In genomic region chr10:99182107-99182506, GRCm38 (mm10) we compare ENCODE assay signal across 16 mouse cellular contexts. TPM values are rescaled to one million over a fixed set of nuclear protein-coding genes. Genes with fewer than 3 reads are reported as not detected.
DNase-seq lines count a peak whose midpoint lies in the region; ATAC-seq and TF ChIP-seq lines count a peak whose summit lies in the region.
"Had no signal": no experiment of that assay in that cellular context is flagged by ENCODE, and none has a peak within 500 bp of the region (broad histone marks: within the 10 kb centered on the region; RNA-seq: fewer than 3 reads in every experiment).

No protein-coding gene starts in this region.

- 6% methylated on average over 5 of the region's 5 CpGs for WGBS in thymus, adult 2 months

- TF ChIP-seq CTCF in thymus, adult 2 months (IDR thresholded peaks at IDR 0.05; ENCODE audit: borderline replicate concordance, control insufficient read depth, extremely low read depth, insufficient read depth, low read length, poor library complexity) = no peak

- peak overlapping the region; percentile 99 for H3K27ac ChIP-seq in thymus, adult 2 months (ENCODE audit: control insufficient read depth, insufficient read depth, low read length)
- H3K27ac ChIP-seq: hindbrain, embryonic 10.5 days; liver, embryonic 14.5 days; midbrain, embryonic 12.5 days had no signal

- H3K4me3 ChIP-seq in thymus, adult 2 months (ENCODE audit: control insufficient read depth, insufficient read depth, low read length) = no peak overlapping the region
- H3K4me3 ChIP-seq: hindbrain, embryonic 10.5 days; midbrain, embryonic 12.5 days had no signal

- H3K36me3 ChIP-seq in thymus, adult 2 months (ENCODE audit: control insufficient read depth, insufficient read depth, low read length) = no peaks in the 10 kb centered on the region

- ATAC-seq in CD4-positive, CD25-positive, alpha-beta regulatory T cell, adult 4 months = peak; percentile 96
- ATAC-seq in inflammation-experienced regulatory T-cells, adult 6 months = peak; percentile 97

- peak; percentile 59 for DNase-seq in layer of hippocampus, adult 9-11 months
- no peak for DNase-seq in layer of hippocampus, adult 8-10 months (ENCODE audit: low spot score in 2 of 2)
- DNase-seq in thymus, adult 2 months = peak; percentile 61
- no peak for DNase-seq in ovary, postnatal 10 days (ENCODE audit: low spot score)
- DNase-seq in adrenal gland, postnatal 10 days = no peak
- no peak for DNase-seq in cerebellum, postnatal 10 days
- DNase-seq: gastrocnemius, postnatal 10 days; kidney, adult 8-10 months; right cerebral cortex, postnatal 14 days had no signal

- H3K4me1 ChIP-seq in thymus, adult 2 months (replicated peaks; ENCODE audit: control insufficient read depth, insufficient read depth, low read length) = peaks cover 19% of the 10 kb centered on the region
- H3K4me1 ChIP-seq: hindbrain, embryonic 10.5 days; midbrain, embryonic 12.5 days had no signal

- no peak for TF ChIP-seq POLR2A in thymus, adult 2 months (IDR thresholded peaks at IDR 0.05; ENCODE audit: control insufficient read depth, extremely low read depth, insufficient read depth, low read length, poor library complexity)

- no peaks in the 10 kb centered on the region for H3K27me3 ChIP-seq in thymus, adult 2 months (ENCODE audit: control insufficient read depth, insufficient read depth, low read length)
- H3K27me3 ChIP-seq: midbrain, embryonic 12.5 days had no signal

RNA-seq across cellular contexts. Expression of gene Phxr2, which starts 56.0 kb away (rescaled TPM):
- total RNA-seq in layer of hippocampus, adult 8-10 months (2022) = not detected
- under 1 TPM in 1 of 2 experiments, not detected in 1; 0.47 TPM for polyA plus RNA-seq in CD4-positive, CD25-positive, alpha-beta regulatory T cell, adult 4 months (2017; shearing (Covaris generic))
- polyA plus RNA-seq in inflammation-experienced regulatory T-cells, adult 6 months (2017; shearing (Covaris generic)) = not detected
- 0.57 and 0.74 TPM in 2 replicates for polyA plus RNA-seq in thymus, adult 2 months (2012; rRNA removed)
- not detected for total RNA-seq in adrenal gland, postnatal 10 days (2021)
- total RNA-seq: gastrocnemius, postnatal 10 days; left cerebral cortex, adult 18-20 months had no signal
- polyA plus RNA-seq: hindbrain, embryonic 10.5 days; liver, embryonic 14.5 days; midbrain, embryonic 12.5 days; neural tube, embryonic 14.5 days had no signal

Comparison
In these comparisons a context has a peak if more than half of its experiments do, and no peak if none do; other contexts are left out.
1. DNase-seq: peak in layer of hippocampus, adult 9-11 months (single experiment) and thymus, adult 2 months (single experiment); none in layer of hippocampus, adult 8-10 months (0 of 2), ovary, postnatal 10 days (single experiment), adrenal gland, postnatal 10 days (single experiment) and cerebellum, postnatal 10 days (0 of 2).